In genomic region chr1:156034661-156035060, GRCm38 (mm10) we compare ENCODE assay signal across 8 mouse cellular contexts. TPM values are rescaled to one million over a fixed set of nuclear protein-coding genes. Genes with fewer than 3 reads are reported as not detected.
DNase-seq lines count a peak whose midpoint lies in the region; ATAC-seq and TF ChIP-seq lines count a peak whose summit lies in the region.

No protein-coding gene starts in this region.

- DNase-seq in kidney, adult 18-20 months, result no peak
- DNase-seq in midbrain, embryonic 14.5 days, result no peak
- DNase-seq in layer of hippocampus, adult 8-10 months (ENCODE audit: low spot score in 2 of 2), result no peak
- DNase-seq in gastrocnemius, postnatal 14 days, result no peak
- DNase-seq in urinary bladder, adult 18-20 months (ENCODE audit: low spot score in 2 of 2), result no peak

- H3K27me3 ChIP-seq in kidney, embryonic 14.5 days (ENCODE audit: control insufficient read depth, insufficient read depth, low read length), result no peaks in the 10 kb centered on the region
- H3K27me3 ChIP-seq in hindbrain, embryonic 13.5 days, result no peaks in the 10 kb centered on the region
- H3K27me3 ChIP-seq in midbrain, embryonic 14.5 days (ENCODE audit: control insufficient read depth, insufficient read depth, low read length), result no peaks in the 10 kb centered on the region

- peak overlapping the region; percentile 94 for H3K9ac ChIP-seq in kidney, embryonic 14.5 days (ENCODE audit: low read depth, low read length)
- peak overlapping the region; percentile 91 for H3K9ac ChIP-seq in hindbrain, embryonic 13.5 days
- H3K9ac ChIP-seq in midbrain, embryonic 14.5 days (replicated peaks; ENCODE audit: low read length), result peak overlapping the region; percentile 92; the same call in 1 of the 2 replicates

- no peak for TF ChIP-seq CTCF in bone marrow macrophage, adult 2 months (IDR thresholded peaks at IDR 0.05; ENCODE audit: low read depth, low read length)

- TF ChIP-seq POLR2A in bone marrow macrophage, adult 2 months (IDR thresholded peaks at IDR 0.05; ENCODE audit: borderline replicate concordance, low read depth, low read length), result no peak

- peak overlapping the region; percentile 100; the same call in 1 of the 2 replicates for H3K27ac ChIP-seq in kidney, embryonic 14.5 days (ENCODE audit: low read depth, low read length)
- H3K27ac ChIP-seq in bone marrow macrophage, adult 2 months (ENCODE audit: insufficient read depth, low read depth, low read length), result peak overlapping the region; percentile 98
- no peak overlapping the region for H3K27ac ChIP-seq in hindbrain, embryonic 13.5 days
- no peak overlapping the region for H3K27ac ChIP-seq in midbrain, embryonic 14.5 days (replicated peaks; ENCODE audit: low read depth, low read length)

- WGBS in kidney, embryonic 14.5 days, result 22% methylated on average over 1 of the region's 1 CpGs
- 46% methylated on average over 1 of the region's 1 CpGs for WGBS in hindbrain, embryonic 13.5 days
- WGBS in midbrain, embryonic 14.5 days, result 31% methylated on average over 1 of the region's 1 CpGs

- peak overlapping the region; percentile 75 for H3K4me2 ChIP-seq in kidney, embryonic 14.5 days (replicated peaks; ENCODE audit: low read depth, low read length)
- H3K4me2 ChIP-seq in hindbrain, embryonic 13.5 days, result peak overlapping the region; percentile 66
- H3K4me2 ChIP-seq in midbrain, embryonic 14.5 days (ENCODE audit: low read length), result peak overlapping the region; percentile 79

- no peaks in the 10 kb centered on the region for H3K9me3 ChIP-seq in kidney, embryonic 14.5 days (ENCODE audit: control insufficient read depth, low read length)
- no peaks in the 10 kb centered on the region for H3K9me3 ChIP-seq in hindbrain, embryonic 13.5 days
- no peaks in the 10 kb centered on the region for H3K9me3 ChIP-seq in midbrain, embryonic 14.5 days (ENCODE audit: control insufficient read depth, low read length)

- peaks cover 38% of the 10 kb centered on the region for H3K36me3 ChIP-seq in kidney, embryonic 14.5 days (ENCODE audit: control insufficient read depth, insufficient read depth, low read length)
- peaks cover 36% of the 10 kb centered on the region for H3K36me3 ChIP-seq in hindbrain, embryonic 13.5 days
- H3K36me3 ChIP-seq in midbrain, embryonic 14.5 days (ENCODE audit: control insufficient read depth, insufficient read depth, low read length), result peaks cover 39% of the 10 kb centered on the region

- H3K4me1 ChIP-seq in kidney, embryonic 14.5 days (ENCODE audit: control insufficient read depth, insufficient read depth, low read length), result peaks cover 7% of the 10 kb centered on the region; the same call in 1 of the 2 replicates
- H3K4me1 ChIP-seq in bone marrow macrophage, adult 2 months (ENCODE audit: control insufficient read depth, insufficient read depth, low read length), result peaks cover 8% of the 10 kb centered on the region
- peaks cover 18% of the 10 kb centered on the region for H3K4me1 ChIP-seq in hindbrain, embryonic 13.5 days (replicated peaks)
- H3K4me1 ChIP-seq in midbrain, embryonic 14.5 days (ENCODE audit: control insufficient read depth, insufficient read depth, low read length), result peaks cover 7% of the 10 kb centered on the region

- ATAC-seq in kidney, embryonic 14.5 days (ENCODE audit: low FRiP score, low TSS enrichment), result no peak
- ATAC-seq in hindbrain, embryonic 13.5 days (ENCODE audit: low FRiP score), result no peak
- ATAC-seq in midbrain, embryonic 14.5 days (ENCODE audit: low FRiP score, low TSS enrichment), result no peak

- intact Hi-C loops in gastrocnemius, postnatal 14 days (cut with DNase I; ENCODE audit: low total_unique reads), result no loop called here

- H3K4me3 ChIP-seq in kidney, embryonic 14.5 days (ENCODE audit: low read length), result peak overlapping the region; percentile 80
- peak overlapping the region; percentile 90 for H3K4me3 ChIP-seq in bone marrow macrophage, adult 2 months (ENCODE audit: insufficient read depth, low read length)
- peak overlapping the region; percentile 87 for H3K4me3 ChIP-seq in hindbrain, embryonic 13.5 days
- H3K4me3 ChIP-seq in midbrain, embryonic 14.5 days (replicated peaks; ENCODE audit: low read depth, low read length), result peak overlapping the region; percentile 81

RNA-seq across cellular contexts. Expression of gene Tor1aip2, which starts 0.5 kb away (rescaled TPM):
- 104 and 130 TPM in 2 replicates for polyA plus RNA-seq in kidney, embryonic 14.5 days (2014; fragmentation: Nextera tagmentation; extraction: Ambion mirVana)
- polyA plus RNA-seq in bone marrow macrophage, adult 2 months (2012; ENCODE audit: insufficient read depth, insufficient read length, missing spikeins), result 99.8 and 104 TPM in 2 replicates
- 66.9 and 71.8 TPM in 2 replicates for polyA plus RNA-seq in hindbrain, embryonic 13.5 days (2015; fragmentation: Nextera tagmentation; extraction: Ambion mirVana)
- 64.8 and 78.1 TPM in 2 replicates for polyA plus RNA-seq in midbrain, embryonic 14.5 days (2014; fragmentation: Nextera tagmentation; extraction: Ambion mirVana)
- 10 to 100 TPM; 53.3 to 60.2 (median 56.6) TPM for total RNA-seq in layer of hippocampus, adult 8-10 months (2022)
- total RNA-seq in gastrocnemius, postnatal 14 days (2021), result 10 to 100 TPM; 49.5 to 55.4 TPM

RNA-seq across cellular contexts. Expression of gene Tor1aip1, which starts 1.6 kb away (rescaled TPM):
- polyA plus RNA-seq in kidney, embryonic 14.5 days (2014; fragmentation: Nextera tagmentation; extraction: Ambion mirVana), result 50.5 and 51.1 TPM in 2 replicates
- polyA plus RNA-seq in bone marrow macrophage, adult 2 months (2012; ENCODE audit: insufficient read depth, insufficient read length, missing spikeins), result 158 and 159 TPM in 2 replicates
- polyA plus RNA-seq in hindbrain, embryonic 13.5 days (2015; fragmentation: Nextera tagmentation; extraction: Ambion mirVana), result 26.5 and 26.7 TPM in 2 replicates
- 19.0 and 21.5 TPM in 2 replicates for polyA plus RNA-seq in midbrain, embryonic 14.5 days (2014; fragmentation: Nextera tagmentation; extraction: Ambion mirVana)
- total RNA-seq in layer of hippocampus, adult 8-10 months (2022), result 10 to 100 TPM; 34.9 to 40.8 (median 37.5) TPM
- total RNA-seq in gastrocnemius, postnatal 14 days (2021), result 10 to 100 TPM; 67.7 to 78.5 TPM

Comparison
In these comparisons a context has a peak if more than half of its experiments do, and no peak if none do; other contexts are left out.
1. H3K27ac ChIP-seq: peak in kidney, embryonic 14.5 days (single experiment) and bone marrow macrophage, adult 2 months (single experiment); none in hindbrain, embryonic 13.5 days (single experiment) and midbrain, embryonic 14.5 days (single experiment).
2. Peak in every context shown above with its lines, with median percentiles within 50 percentile points of each other: H3K4me2 ChIP-seq, H3K4me3 ChIP-seq and H3K9ac ChIP-seq.